Mouse (Mus musculus) embryonic facial prominence, embryonic 11.5 days (tissue): ENCODE measurements at regions not wholly inside any gene's neighbourhood (a gene's known extent, or its start where the extent isn't known, plus 50 kb on each side); places are given as distances from the start of the nearest gene placed in this dataset.

Experiments
- ATAC-seq: fragments of 200-750 bp; cut with Nextera tagmentation; replicated peaks from 2 replicates; pipeline ENCODE4 v1.8.0; 2017; ENCODE audit warnings: low read depth; ENCODE audit not compliant: insufficient number of reproducible peaks, low FRiP score, low TSS enrichment
- DNase-seq: peaks from one replicate; pipeline ENCODE4 v3.0.0-alpha.2; 2015; ENCODE audit warnings: low spot score
- H3K27ac ChIP-seq: fragments of 300-500 bp; sonication (generic); replicated peaks from 2 replicates; pipeline ENCODE4 v1.5.1; 2014; ENCODE audit warnings: mild to moderate bottlenecking, low read depth, low read length, control low read depth
- H3K27me3 ChIP-seq: fragments of 300-500 bp; sonication (generic); 2 replicates; pipeline ENCODE4 v1.6.1; 2014; ENCODE audit warnings: mild to moderate bottlenecking, low read length, moderate library complexity, mixed read lengths; ENCODE audit not compliant: control insufficient read depth, insufficient read depth
- H3K36me3 ChIP-seq: fragments of 300-500 bp; sonication (generic); replicated peaks from 2 replicates; pipeline ENCODE4 v1.6.1; 2014; ENCODE audit warnings: low read depth, mild to moderate bottlenecking, low read length, moderate library complexity, mixed read lengths; ENCODE audit not compliant: control insufficient read depth, insufficient read depth
- H3K4me1 ChIP-seq: fragments of 300-500 bp; sonication (generic); 2 replicates; pipeline ENCODE4 v1.6.1; 2014; ENCODE audit warnings: low read length, mixed read lengths; ENCODE audit not compliant: control insufficient read depth, insufficient read depth
- H3K4me2 ChIP-seq: fragments of 300-500 bp; sonication (generic); 2 replicates; pipeline ENCODE4 v1.6.1; 2014; ENCODE audit warnings: low read depth, mild to moderate bottlenecking, control low read depth, low read length, moderate library complexity
- H3K4me3 ChIP-seq: fragments of 300-500 bp; sonication (generic); 2 replicates; pipeline ENCODE4 v1.5.1; 2014; ENCODE audit warnings: low read depth, low read length, control low read depth
- H3K9ac ChIP-seq: fragments of 300-500 bp; sonication (generic); replicated peaks from 2 replicates; pipeline ENCODE4 v1.6.1; 2014; ENCODE audit warnings: mild to moderate bottlenecking, control low read depth, low read length
- H3K9me3 ChIP-seq: fragments of 300-500 bp; sonication (generic); replicated peaks from 2 replicates; pipeline ENCODE4 v1.6.1; 2016; ENCODE audit warnings: mild to moderate bottlenecking, low read length, inconsistent platforms, mixed read lengths; ENCODE audit not compliant: control insufficient read depth
- WGBS: fragments of 180-500 bp; shearing (Covaris S2); extraction: QIAGEN DNeasy Blood & Tissue Kit; methylation state at CpG from one replicate; pipeline ENCODE4 v1.1.7; 2014; 5-methylcytosine and 5-hydroxymethylcytosine counted together

DNA sequence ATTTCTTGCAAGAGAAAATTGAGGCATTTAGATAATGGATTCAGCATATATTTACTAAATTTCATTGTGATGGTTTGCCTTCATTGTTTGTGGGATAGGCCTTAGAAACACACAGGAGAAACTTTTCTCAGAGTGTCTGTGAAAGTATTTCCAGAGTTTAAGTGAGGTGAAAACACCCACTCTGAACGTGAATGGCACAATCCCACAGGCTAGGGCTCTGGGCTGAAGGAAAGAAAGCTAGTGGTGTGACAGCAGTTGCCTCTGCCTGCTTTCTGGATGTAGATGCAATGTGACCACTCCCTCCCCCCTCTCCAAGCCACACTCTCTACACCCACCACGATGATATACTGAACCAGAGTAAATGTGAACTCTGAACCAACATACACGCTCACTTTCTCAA is 672.4 kb upstream of the Tbl1xr1 start:
- Histone ChIP-seq H3K4me2 (no peak overlapping the region), H3K36me3 (no peaks in the 10 kb centered on the region), H3K4me3 (no peak overlapping the region), H3K9ac (no peak overlapping the region), H3K9me3 (no peaks in the 10 kb centered on the region), H3K27ac (no peak overlapping the region), H3K4me1 (no peaks in the 10 kb centered on the region), H3K27me3 (no peaks in the 10 kb centered on the region)
- WGBS: 76% methylated on average over 3 of the region's 3 CpGs
- DNase-seq (no peak), ATAC-seq (no peak)

DNA sequence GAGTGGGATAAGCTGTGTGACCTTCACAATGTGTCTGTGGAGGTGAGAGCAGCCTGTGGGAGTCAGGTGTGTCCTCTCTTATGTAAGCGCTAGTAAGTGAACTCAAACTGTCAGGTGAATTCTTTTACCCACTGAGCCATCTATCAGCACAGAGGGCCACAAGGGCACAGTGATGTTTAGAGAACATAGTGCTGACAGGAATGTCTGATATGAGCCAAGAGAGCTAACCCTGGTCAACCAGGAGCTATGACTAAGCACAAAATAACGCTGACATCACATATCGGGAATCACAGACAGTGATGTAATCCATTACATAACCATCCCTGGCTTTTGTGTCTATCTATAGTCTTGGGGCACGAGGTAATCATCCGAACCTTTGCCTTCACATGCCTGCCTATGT is 669.4 kb upstream of the Tbl1xr1 start:
- Histone ChIP-seq H3K9me3 (no peaks in the 10 kb centered on the region), H3K27ac (no peak overlapping the region), H3K4me3 (no peak overlapping the region), H3K9ac (no peak overlapping the region), H3K4me1 (no peaks in the 10 kb centered on the region), H3K36me3 (no peaks in the 10 kb centered on the region), H3K4me2 (no peak overlapping the region), H3K27me3 (no peaks in the 10 kb centered on the region)
- ATAC-seq: no peak
- WGBS: 93% methylated on average over 5 of the region's 5 CpGs
- DNase-seq: no peak

DNA sequence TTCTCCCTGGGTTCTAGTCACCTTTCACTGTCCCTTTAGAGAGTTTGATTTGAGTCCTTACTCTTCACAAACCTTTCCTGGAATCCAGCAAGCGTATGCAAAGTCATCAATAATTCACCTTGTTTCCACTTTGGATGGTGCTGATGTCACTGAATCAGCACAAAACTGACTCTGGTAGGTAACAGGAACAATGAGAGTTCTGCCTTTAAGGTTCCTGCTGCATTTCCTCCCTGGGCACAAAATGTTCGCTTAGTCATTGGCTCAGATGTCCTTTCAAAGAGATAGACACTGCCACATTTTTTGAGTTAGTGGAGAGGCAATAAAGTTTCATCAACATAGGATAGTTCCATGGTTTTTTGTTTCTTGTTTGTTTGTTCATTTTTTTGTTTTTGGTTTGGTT is 664.4 kb upstream of the Tbl1xr1 start:
- no peaks in the 10 kb centered on the region for H3K36me3 ChIP-seq

DNA sequence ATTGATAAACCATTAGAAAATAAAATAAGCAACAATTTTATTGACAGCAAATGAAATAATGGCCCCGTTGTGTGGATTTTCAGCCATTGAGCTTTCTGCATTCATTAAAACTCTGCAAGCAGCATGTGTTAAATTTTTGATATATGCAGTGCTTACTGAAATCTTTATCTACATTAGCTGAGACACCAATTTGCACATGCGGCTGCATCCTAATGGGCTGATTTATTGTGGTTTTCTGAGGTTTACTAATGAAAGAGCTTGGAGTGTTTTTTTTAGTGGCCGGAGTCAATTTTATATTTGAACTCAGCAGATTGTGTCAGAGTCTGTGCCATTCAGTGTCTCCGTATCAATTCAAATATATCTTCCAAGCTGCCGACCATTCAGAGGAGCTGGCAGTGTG is 653.3 kb upstream of the Tbl1xr1 start:
- Histone ChIP-seq H3K27ac (no peak overlapping the region), H3K9me3 (no peaks in the 10 kb centered on the region), H3K9ac (no peak overlapping the region), H3K36me3 (no peaks in the 10 kb centered on the region), H3K4me2 (no peak overlapping the region), H3K27me3 (no peaks in the 10 kb centered on the region), H3K4me3 (no peak overlapping the region), H3K4me1 (no peaks in the 10 kb centered on the region)
- 88% methylated on average over 5 of the region's 5 CpGs for WGBS
- DNase-seq (no peak), ATAC-seq (no peak)

More for the DNA sequence above, 664.4 kb upstream of the Tbl1xr1 start:
- Histone ChIP-seq H3K9ac (no peak overlapping the region), H3K27ac (no peak overlapping the region), H3K27me3 (no peaks in the 10 kb centered on the region), H3K4me2 (no peak overlapping the region), H3K4me3 (no peak overlapping the region), H3K4me1 (no peaks in the 10 kb centered on the region), H3K9me3 (no peaks in the 10 kb centered on the region)
- DNase-seq: no peak
- WGBS: 74% methylated on average over 2 of the region's 2 CpGs
- ATAC-seq: no peak

DNA sequence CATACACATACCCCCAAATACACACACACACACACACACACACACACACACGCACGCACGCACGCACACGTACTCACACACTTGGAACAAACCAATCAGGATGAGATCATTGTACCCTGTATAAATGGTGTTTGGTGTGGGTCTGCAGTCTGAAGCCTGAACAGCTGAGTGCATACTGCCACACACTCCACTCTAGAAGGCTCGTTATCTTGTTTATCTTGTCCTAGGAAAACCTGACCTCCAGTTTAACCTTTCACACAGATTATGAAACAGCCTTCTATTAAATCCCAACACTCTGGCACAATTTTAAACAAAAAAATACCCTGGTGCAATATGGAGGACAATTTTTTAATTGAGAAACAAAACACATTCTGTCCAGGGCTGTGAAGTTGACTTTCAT is 649.9 kb upstream of the Tbl1xr1 start:
- Histone ChIP-seq H3K27me3 (no peaks in the 10 kb centered on the region), H3K4me3 (no peak overlapping the region), H3K9me3 (no peaks in the 10 kb centered on the region), H3K27ac (no peak overlapping the region), H3K36me3 (no peaks in the 10 kb centered on the region), H3K9ac (no peak overlapping the region), H3K4me1 (no peaks in the 10 kb centered on the region), H3K4me2 (no peak overlapping the region)
- DNase-seq (peak; percentile 3), ATAC-seq (no peak)
- 74% methylated on average over 6 of the region's 6 CpGs for WGBS

DNA sequence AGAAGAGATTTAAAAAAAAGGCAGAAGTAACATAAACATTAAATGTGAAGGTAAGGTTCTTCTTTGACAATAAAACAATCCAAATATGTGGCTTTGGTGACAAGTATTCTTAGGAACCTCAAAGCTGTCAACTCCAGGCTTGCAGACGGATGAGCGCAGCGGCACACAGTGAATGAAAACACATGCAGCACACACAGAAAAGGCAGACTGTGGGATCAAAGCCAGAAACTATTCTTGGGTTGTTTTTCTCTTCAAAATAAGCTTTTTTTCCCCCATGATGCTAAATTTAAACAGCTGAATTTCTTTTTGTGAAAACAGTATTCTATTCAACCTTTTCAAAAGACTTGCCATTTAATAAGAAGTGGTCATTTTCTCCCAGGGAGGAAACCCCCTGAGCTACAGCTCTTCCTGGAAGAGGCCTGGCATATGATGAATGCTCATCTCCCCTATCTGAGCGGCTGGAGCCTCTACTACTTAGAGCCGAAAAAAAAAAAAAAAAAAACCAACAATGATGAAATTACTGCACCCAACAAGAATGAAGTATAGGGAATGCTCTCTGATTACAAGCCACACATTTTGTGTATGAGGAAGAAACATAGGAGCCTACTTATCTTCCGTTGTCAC is 648.9 kb upstream of the Tbl1xr1 start:
- DNase-seq (peak; percentile 20), ATAC-seq (no peak)
- H3K27me3 ChIP-seq: no peaks in the 10 kb centered on the region
- H3K4me1 ChIP-seq: no peaks in the 10 kb centered on the region
- 40% methylated on average over 6 of the region's 6 CpGs for WGBS
- H3K9ac ChIP-seq: no peak overlapping the region
- no peaks in the 10 kb centered on the region for H3K36me3 ChIP-seq
- no peak overlapping the region for H3K27ac ChIP-seq
- H3K4me3 ChIP-seq: no peak overlapping the region
- H3K9me3 ChIP-seq: no peaks in the 10 kb centered on the region
- H3K4me2 ChIP-seq: no peak overlapping the region

DNA sequence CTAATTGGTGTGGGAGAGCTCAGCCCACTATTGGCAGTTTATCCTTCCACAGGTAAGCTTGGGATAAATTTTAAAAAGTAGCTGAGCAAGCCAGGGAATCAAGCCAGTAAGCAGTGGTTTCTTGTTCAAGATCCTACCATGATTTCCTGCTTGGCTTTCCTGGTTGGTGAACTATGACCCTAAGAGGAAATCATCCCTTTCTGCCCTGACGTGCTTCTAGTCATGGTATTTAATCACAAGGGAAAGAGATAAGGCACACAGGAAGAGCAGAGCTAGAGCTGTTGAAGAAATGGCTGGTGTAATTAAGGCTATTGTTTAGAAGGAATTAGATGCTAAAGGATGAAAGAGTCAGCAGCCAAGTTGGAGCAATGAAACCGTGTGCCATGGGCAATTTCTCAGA is 648.3 kb upstream of the Tbl1xr1 start:
- no peaks in the 10 kb centered on the region for H3K4me1 ChIP-seq
- H3K4me3 ChIP-seq: no peak overlapping the region
- no peaks in the 10 kb centered on the region for H3K9me3 ChIP-seq
- H3K36me3 ChIP-seq: no peaks in the 10 kb centered on the region
- H3K27ac ChIP-seq: no peak overlapping the region
- WGBS: 37% methylated on average over 2 of the region's 2 CpGs
- H3K9ac ChIP-seq: no peak overlapping the region
- no peak overlapping the region for H3K4me2 ChIP-seq
- no peak for DNase-seq
- ATAC-seq: no peak
- H3K27me3 ChIP-seq: no peaks in the 10 kb centered on the region

DNA sequence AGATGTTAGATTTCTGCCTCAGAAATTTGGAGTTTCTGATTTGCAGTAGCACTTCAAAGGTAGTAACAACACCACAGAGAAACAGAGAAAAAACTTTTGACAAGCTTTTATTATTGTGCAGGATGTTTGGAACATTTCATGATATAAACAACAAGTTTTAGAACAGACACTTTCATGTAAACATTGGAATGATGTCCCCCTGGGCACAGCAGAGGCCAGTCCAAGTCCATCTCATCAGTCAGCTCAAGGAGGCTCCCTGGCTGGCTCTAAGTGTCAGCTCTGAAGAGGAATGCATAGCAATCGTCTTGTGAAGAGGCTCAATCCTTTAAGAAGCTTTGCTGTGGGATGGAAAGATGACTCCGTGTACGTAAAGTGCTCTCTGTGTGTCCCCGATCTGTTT is 612.2 kb upstream of the Tbl1xr1 start:
- H3K27ac ChIP-seq: no peak overlapping the region
- no peak for ATAC-seq
- H3K4me2 ChIP-seq: no peak overlapping the region
- no peak overlapping the region for H3K9ac ChIP-seq
- no peaks in the 10 kb centered on the region for H3K36me3 ChIP-seq
- WGBS: 64% methylated on average over 4 of the region's 4 CpGs
- H3K9me3 ChIP-seq: no peaks in the 10 kb centered on the region
- no peak overlapping the region for H3K4me3 ChIP-seq
- no peaks in the 10 kb centered on the region for H3K4me1 ChIP-seq
- DNase-seq: no peak
- H3K27me3 ChIP-seq: no peaks in the 10 kb centered on the region
